Mouse (Mus musculus) midbrain, embryonic 11.5 days (tissue): ENCODE measurements at regions not wholly inside any gene's neighbourhood (a gene's known extent, or its start where the extent isn't known, plus 50 kb on each side); places are given as distances from the start of the nearest gene placed in this dataset.

Source experiments
- ATAC-seq: fragments of 200-750 bp; cut with Nextera tagmentation; 2 replicates; pipeline ENCODE4 v1.8.0; 2017; ENCODE audit warnings: moderate TSS enrichment, moderate library complexity; ENCODE audit not compliant: low FRiP score
- DNase-seq: peaks from one replicate; pipeline ENCODE4 v3.0.0; 2015; ENCODE audit warnings: low spot score; ENCODE audit errors: missing footprints
- H3K27ac ChIP-seq: fragments of 300-500 bp; sonication (generic); 2 replicates; pipeline ENCODE4 v1.5.1; 2014; ENCODE audit warnings: low read depth, low read length
- H3K27me3 ChIP-seq: fragments of 300-500 bp; sonication (generic); 2 replicates; pipeline ENCODE4 v1.6.1; 2014; ENCODE audit warnings: mild to moderate bottlenecking, low read length, moderate library complexity, mixed read lengths; ENCODE audit not compliant: control insufficient read depth, insufficient read depth
- H3K36me3 ChIP-seq: fragments of 300-500 bp; sonication (generic); 2 replicates; pipeline ENCODE4 v1.6.1; 2014; ENCODE audit warnings: mild to moderate bottlenecking, low read length, moderate library complexity, mixed read lengths; ENCODE audit not compliant: control insufficient read depth, insufficient read depth
- H3K4me1 ChIP-seq: fragments of 300-500 bp; sonication (generic); 2 replicates; pipeline ENCODE4 v1.6.1; 2014; ENCODE audit warnings: low read length; ENCODE audit not compliant: control insufficient read depth, insufficient read depth
- H3K4me2 ChIP-seq: fragments of 300-500 bp; sonication (generic); 2 replicates; pipeline ENCODE4 v1.6.1; 2014; ENCODE audit warnings: mild to moderate bottlenecking, moderate library complexity
- H3K4me3 ChIP-seq: fragments of 300-500 bp; sonication (generic); 2 replicates; pipeline ENCODE4 v1.5.1; 2014; ENCODE audit warnings: low read depth, low read length
- H3K9ac ChIP-seq: fragments of 300-500 bp; sonication (generic); 2 replicates; pipeline ENCODE4 v1.6.1; 2014; ENCODE audit warnings: low read length
- H3K9me3 ChIP-seq: fragments of 300-500 bp; sonication (generic); 2 replicates; pipeline ENCODE4 v1.6.1; 2016; ENCODE audit warnings: low read length; ENCODE audit not compliant: control insufficient read depth
- WGBS: fragments of 180-500 bp; shearing (Covaris S2); extraction: QIAGEN DNeasy Blood & Tissue Kit; methylation state at CpG from one replicate; pipeline ENCODE4 v1.1.7; 2014; 5-methylcytosine and 5-hydroxymethylcytosine counted together

GRCm38 (mm10) chr8:97131285-97132017 is 1243.1 kb upstream of the Got2 start:
- 52% methylated on average over 1 of the region's 1 CpGs for WGBS
- ATAC-seq: peak; percentile 69
- Histone ChIP-seq H3K27me3 (no peaks in the 10 kb centered on the region), H3K4me3 (no peak overlapping the region), H3K9ac (no peak overlapping the region), H3K4me1 (no peaks in the 10 kb centered on the region), H3K36me3 (no peaks in the 10 kb centered on the region), H3K4me2 (no peak overlapping the region), H3K9me3 (no peaks in the 10 kb centered on the region), H3K27ac (no peak overlapping the region)
- no peak for DNase-seq

GRCm38 (mm10) chr8:97130827-97131226 is 1242.5 kb upstream of the Got2 start:
- no peaks in the 10 kb centered on the region for H3K36me3 ChIP-seq
- DNase-seq (no peak), ATAC-seq (no peak)
- 78% methylated on average over 2 of the region's 2 CpGs for WGBS
- no peaks in the 10 kb centered on the region for H3K9me3 ChIP-seq
- no peaks in the 10 kb centered on the region for H3K4me1 ChIP-seq
- H3K9ac ChIP-seq: no peak overlapping the region
- no peaks in the 10 kb centered on the region for H3K27me3 ChIP-seq
- H3K27ac ChIP-seq: no peak overlapping the region
- no peak overlapping the region for H3K4me3 ChIP-seq
- H3K4me2 ChIP-seq: no peak overlapping the region

DNA sequence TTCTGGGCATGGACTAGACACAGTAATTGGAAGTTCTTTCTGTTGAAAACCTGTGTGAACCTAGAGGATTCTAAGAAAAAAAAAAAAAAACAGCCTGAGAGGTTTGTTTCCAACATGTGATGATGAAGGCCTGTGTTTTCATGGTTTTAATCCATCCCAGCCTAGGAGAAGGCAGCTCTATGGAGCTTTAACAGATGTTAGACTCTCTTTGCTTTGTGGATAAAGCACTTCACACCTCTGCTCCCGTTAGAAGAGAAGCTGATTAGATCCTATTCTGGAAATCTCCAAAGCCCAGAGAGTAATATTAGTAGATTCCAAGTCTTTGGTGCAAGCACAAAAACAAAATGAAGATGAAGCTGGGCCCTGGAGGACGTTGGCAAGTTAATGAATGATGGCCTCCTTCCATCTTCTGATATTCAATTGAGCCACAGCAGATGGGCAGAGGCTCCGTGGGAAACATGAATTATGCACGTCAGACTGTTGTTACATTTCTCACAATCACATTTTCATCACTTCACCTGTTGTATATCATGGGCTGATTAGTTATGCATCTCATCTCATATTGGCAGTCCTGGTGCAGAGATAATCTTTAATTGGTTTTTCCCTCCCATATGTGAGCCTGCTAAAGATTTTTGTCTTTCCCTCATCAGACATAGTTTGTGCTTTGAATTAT is 1220.5 kb upstream of the Got2 start:
- H3K27ac ChIP-seq: no peak overlapping the region
- H3K9me3 ChIP-seq: no peaks in the 10 kb centered on the region
- ATAC-seq: no peak
- no peak overlapping the region for H3K9ac ChIP-seq
- no peak overlapping the region for H3K4me2 ChIP-seq
- no peak for DNase-seq
- no peaks in the 10 kb centered on the region for H3K27me3 ChIP-seq
- H3K36me3 ChIP-seq: no peaks in the 10 kb centered on the region
- H3K4me3 ChIP-seq: no peak overlapping the region
- 75% methylated on average over 4 of the region's 4 CpGs for WGBS
- H3K4me1 ChIP-seq: no peaks in the 10 kb centered on the region
